Mouse (Mus musculus): ENCODE measurements around the gene Bysl.

- no peak for TF ChIP-seq HCFC1 (IDR thresholded peaks at IDR 0.05; ENCODE audit: borderline replicate concordance, insufficient read depth, low read length)
- no peak for TF ChIP-seq MAFK (IDR thresholded peaks at IDR 0.05; ENCODE audit: insufficient read depth, low read depth, low read length)
- no peak for TF ChIP-seq CHD2 (IDR thresholded peaks at IDR 0.05; ENCODE audit: low read depth, low read length)
- no peak for TF ChIP-seq ZNF384 (IDR thresholded peaks at IDR 0.05; ENCODE audit: low read depth, low read length)
Observed at GRCm38 (mm10) chr17:47574830-47575229, 36.5 kb downstream of the Bysl start.

Data from ES-E14 (cell line).